Mouse (Mus musculus): ENCODE results near the gene Tbp. TPM values are rescaled to one million over a fixed set of nuclear protein-coding genes. Genes with fewer than 3 reads are reported as not detected.
A peak's percentile ranks its signal among the peaks of the same experiment; 100 is the strongest.
"Not testable (repeated sequence)": the region's sequence is repeated elsewhere in the genome, so short reads cannot be mapped to it uniquely, and the experiment has no call there.

Tbp gene
- total and polyA plus RNA-seq, 3 experiments, result 9.6 to 20.4 (median 10.9) TPM

DNA sequence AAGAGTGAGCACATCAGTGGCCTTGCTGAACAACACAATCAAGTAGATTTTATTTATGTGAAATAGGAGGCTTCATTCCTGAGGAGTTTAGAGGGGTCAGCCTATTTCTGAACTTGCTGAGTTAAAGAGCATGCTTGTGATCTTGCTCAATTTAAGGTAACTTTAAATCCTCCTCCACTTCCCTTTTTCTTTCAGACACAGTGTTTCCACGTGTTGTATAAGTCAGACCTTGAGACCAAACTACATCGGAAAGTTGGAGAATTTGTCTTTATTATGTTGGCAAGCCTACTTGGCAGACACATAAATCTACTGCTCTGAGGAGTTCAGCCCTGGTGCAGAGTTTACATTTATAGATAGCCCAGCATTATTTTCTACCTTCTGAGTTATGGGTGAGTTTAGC lies 29.2 kb downstream of the Tbp start:
- peaks cover 2% of the 10 kb centered on the region for H3K36me3 ChIP-seq (ENCODE audit: control insufficient read depth, insufficient read depth, low read length)
- no peak overlapping the region for H3K9ac ChIP-seq (ENCODE audit: low read depth, low read length)
- no peak for TF ChIP-seq POLR2A (IDR thresholded peaks at IDR 0.05; ENCODE audit: insufficient read depth, low read depth, low read length)
- TF ChIP-seq CTCF (IDR thresholded peaks at IDR 0.05), result no peak
- TF ChIP-seq EP300 (IDR thresholded peaks at IDR 0.05; ENCODE audit: insufficient read depth, low read depth, low read length), result no peak
- H3K27me3 ChIP-seq (ENCODE audit: control insufficient read depth, insufficient read depth, low read length), result no peaks in the 10 kb centered on the region
- peaks cover 4% of the 10 kb centered on the region for H3K4me1 ChIP-seq (ENCODE audit: control insufficient read depth, insufficient read depth, low read length)
- intact Hi-C loops (cut with DNase I), result no loop called here
- no peak overlapping the region for H3K4me3 ChIP-seq
- 77% methylated on average over 2 of the region's 2 CpGs for WGBS
- no peaks in the 10 kb centered on the region for H3K79me2 ChIP-seq (replicated peaks; ENCODE audit: control insufficient read depth, insufficient read depth, low read length)
- no peak overlapping the region for H3K27ac ChIP-seq
- DNase-seq, result no peak

- H3K36me3 ChIP-seq (ENCODE audit: control insufficient read depth, insufficient read depth, low read length), result peaks cover 2% of the 10 kb centered on the region; the same call in 1 of the 2 replicates
- intact Hi-C loops (cut with DNase I), result no loop called here
- H3K4me1 ChIP-seq (ENCODE audit: control insufficient read depth, insufficient read depth, low read length), result peaks cover 4% of the 10 kb centered on the region
- no peaks in the 10 kb centered on the region for H3K79me2 ChIP-seq (replicated peaks; ENCODE audit: control insufficient read depth, insufficient read depth, low read length)
- H3K9ac ChIP-seq (ENCODE audit: low read depth, low read length), result no peak overlapping the region
- no peak for DNase-seq
- no peak overlapping the region for H3K27ac ChIP-seq
- no peak for TF ChIP-seq EP300 (IDR thresholded peaks at IDR 0.05; ENCODE audit: insufficient read depth, low read depth, low read length)
- TF ChIP-seq CTCF (IDR thresholded peaks at IDR 0.05), result peak; percentile 56
- no peaks in the 10 kb centered on the region for H3K27me3 ChIP-seq (ENCODE audit: control insufficient read depth, insufficient read depth, low read length)
- 20% methylated on average over 5 of the region's 5 CpGs for WGBS
- H3K4me3 ChIP-seq, result no peak overlapping the region
These were observed 30.5 kb downstream of the Tbp start for GRCm38 (mm10) chr17:15530141-15530540.

DNA sequence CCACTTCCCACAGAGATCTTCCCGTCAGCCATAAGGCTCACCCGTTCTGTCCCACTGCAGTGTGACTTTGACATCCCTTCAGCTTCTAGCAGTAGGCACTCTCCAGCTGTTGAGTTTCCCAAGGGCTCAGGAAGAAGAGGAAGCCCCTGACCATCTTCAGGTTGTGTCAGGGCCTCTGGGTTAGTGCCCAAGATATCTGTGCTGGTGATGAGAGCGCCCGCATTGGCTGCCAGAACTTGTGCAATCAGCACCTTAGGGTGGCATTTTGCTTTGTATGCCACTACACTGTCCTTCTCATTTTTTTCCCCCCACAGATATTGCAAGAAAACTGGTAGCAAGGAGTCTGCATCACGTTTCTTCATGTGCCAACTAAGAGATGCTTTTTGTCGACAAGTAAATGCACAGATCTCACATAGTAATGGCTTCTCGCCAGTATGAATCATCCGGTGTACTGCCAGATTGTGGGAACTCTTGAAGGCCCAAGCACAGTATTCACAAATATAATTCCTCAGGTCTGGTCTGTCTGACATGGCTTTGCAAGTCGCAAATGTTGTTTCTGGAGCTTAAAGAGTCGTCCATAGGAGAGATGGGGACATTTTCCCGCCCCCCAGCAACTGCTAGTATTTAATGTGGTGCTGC lies 35.6 kb downstream of the Tbp start:
- Histone ChIP-seq H3K27ac (no peak overlapping the region), H3K27me3 (ENCODE audit: control insufficient read depth, insufficient read depth, low read length) (peaks cover 3% of the 10 kb centered on the region; the same call in 1 of the 2 replicates), H3K4me3 (no peak overlapping the region), H3K36me3 (ENCODE audit: control insufficient read depth, insufficient read depth, low read length) (no peaks in the 10 kb centered on the region), H3K79me2 (replicated peaks; ENCODE audit: control insufficient read depth, insufficient read depth, low read length) (no peaks in the 10 kb centered on the region), H3K9ac (ENCODE audit: low read depth, low read length) (no peak overlapping the region), H3K4me1 (ENCODE audit: control insufficient read depth, insufficient read depth, low read length) (no peaks in the 10 kb centered on the region)
- TF ChIP-seq CTCF (IDR thresholded peaks at IDR 0.05), result no peak
- no peak for TF ChIP-seq POLR2A (IDR thresholded peaks at IDR 0.05; ENCODE audit: insufficient read depth, low read depth, low read length)
- TF ChIP-seq EP300 (IDR thresholded peaks at IDR 0.05; ENCODE audit: insufficient read depth, low read depth, low read length), result no peak
- WGBS, result 61% methylated on average over 11 of the region's 11 CpGs
- intact Hi-C loops (cut with DNase I), result no loop called here
- DNase-seq, result no peak

DNA sequence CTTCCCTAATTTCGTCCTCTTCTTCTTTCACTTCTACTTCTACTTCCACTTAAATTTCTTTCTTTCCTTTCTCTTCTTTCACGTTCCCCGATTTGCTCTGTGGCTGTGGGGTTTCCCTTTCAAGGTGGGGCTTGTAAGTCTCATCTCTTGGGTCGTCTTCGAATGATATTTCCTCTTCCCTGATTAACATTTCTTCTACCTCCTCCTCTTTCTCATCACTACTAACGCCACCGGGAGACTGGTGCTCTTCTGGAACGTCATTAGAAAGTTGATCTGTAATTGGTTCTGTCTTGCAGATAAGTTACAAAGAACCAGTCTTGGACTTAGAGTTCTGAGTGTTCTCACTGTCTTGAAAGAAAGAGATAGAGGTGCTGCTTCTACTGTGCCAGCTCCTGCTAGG lies 36.3 kb downstream of the Tbp start:
- no peak overlapping the region for H3K9ac ChIP-seq (ENCODE audit: low read depth, low read length)
- H3K27me3 ChIP-seq (ENCODE audit: control insufficient read depth, insufficient read depth, low read length), result peaks cover 3% of the 10 kb centered on the region; the same call in 1 of the 2 replicates
- no peak for DNase-seq
- intact Hi-C loops (cut with DNase I), result no loop called here
- H3K27ac ChIP-seq, result no peak overlapping the region
- H3K79me2 ChIP-seq (replicated peaks; ENCODE audit: control insufficient read depth, insufficient read depth, low read length), result no peaks in the 10 kb centered on the region
- H3K36me3 ChIP-seq (ENCODE audit: control insufficient read depth, insufficient read depth, low read length), result no peaks in the 10 kb centered on the region
- 19% methylated on average over 8 of the region's 8 CpGs for WGBS
- no peaks in the 10 kb centered on the region for H3K4me1 ChIP-seq (ENCODE audit: control insufficient read depth, insufficient read depth, low read length)
- no peak for TF ChIP-seq CTCF (IDR thresholded peaks at IDR 0.05)
- no peak for TF ChIP-seq POLR2A (IDR thresholded peaks at IDR 0.05; ENCODE audit: insufficient read depth, low read depth, low read length)
- H3K4me3 ChIP-seq, result peak overlapping the region; percentile 43

DNA sequence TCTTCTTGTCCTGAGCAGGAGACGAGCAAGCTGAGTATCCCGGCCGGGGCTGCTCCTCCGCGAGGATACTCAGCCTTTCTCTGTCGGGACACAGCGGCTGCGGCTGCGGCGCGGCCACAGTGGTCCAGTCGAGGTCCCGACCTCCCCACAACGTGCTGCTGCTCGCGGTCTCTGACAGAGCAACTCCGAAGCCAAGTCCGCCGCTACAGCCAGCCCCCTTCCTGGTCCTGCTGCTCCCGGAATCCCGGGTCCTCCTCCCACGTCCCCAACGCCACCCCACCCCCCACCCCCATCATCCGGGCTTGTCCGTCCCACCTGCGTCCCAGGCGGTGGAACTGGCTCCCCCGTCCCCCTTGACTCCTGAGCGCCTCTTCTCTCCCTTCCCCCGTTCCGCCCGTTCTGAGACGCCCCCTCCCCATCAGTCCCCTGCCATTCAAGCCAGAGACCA lies 36.8 kb downstream of the Tbp start:
- H3K27me3 ChIP-seq (ENCODE audit: control insufficient read depth, insufficient read depth, low read length), result peaks cover 3% of the 10 kb centered on the region; the same call in 1 of the 2 replicates
- H3K4me3 ChIP-seq, result peak overlapping the region; percentile 43
- peak overlapping the region; percentile 69 for H3K9ac ChIP-seq (ENCODE audit: low read depth, low read length)
- no peaks in the 10 kb centered on the region for H3K79me2 ChIP-seq (replicated peaks; ENCODE audit: control insufficient read depth, insufficient read depth, low read length)
- H3K27ac ChIP-seq, result no peak overlapping the region
- DNase-seq, result peak in 1 of 2 experiments; percentile 29
- TF ChIP-seq CTCF (IDR thresholded peaks at IDR 0.05), result no peak
- TF ChIP-seq POLR2A (IDR thresholded peaks at IDR 0.05; ENCODE audit: insufficient read depth, low read depth, low read length), result no peak
- TF ChIP-seq EP300 (IDR thresholded peaks at IDR 0.05; ENCODE audit: insufficient read depth, low read depth, low read length), result no peak
- H3K4me1 ChIP-seq (ENCODE audit: control insufficient read depth, insufficient read depth, low read length), result no peaks in the 10 kb centered on the region
- WGBS, result 3% methylated on average over 32 of the region's 33 CpGs
- intact Hi-C loops (cut with DNase I), result no loop called here
- no peaks in the 10 kb centered on the region for H3K36me3 ChIP-seq (ENCODE audit: control insufficient read depth, insufficient read depth, low read length)

- TF ChIP-seq EP300 (IDR thresholded peaks at IDR 0.05; ENCODE audit: insufficient read depth, low read depth, low read length) (no peak), CTCF (IDR thresholded peaks at IDR 0.05) (no peak), POLR2A (IDR thresholded peaks at IDR 0.05; ENCODE audit: insufficient read depth, low read depth, low read length) (no peak)
- no peak for DNase-seq
- no peaks in the 10 kb centered on the region for H3K79me2 ChIP-seq (replicated peaks; ENCODE audit: control insufficient read depth, insufficient read depth, low read length)
- no peak overlapping the region for H3K4me3 ChIP-seq
- no peaks in the 10 kb centered on the region for H3K4me1 ChIP-seq (ENCODE audit: control insufficient read depth, insufficient read depth, low read length)
- intact Hi-C loops (cut with DNase I), result no loop called here
- no peaks in the 10 kb centered on the region for H3K36me3 ChIP-seq (ENCODE audit: control insufficient read depth, insufficient read depth, low read length)
- WGBS, result 67% methylated on average over 4 of the region's 4 CpGs
- H3K27me3 ChIP-seq (ENCODE audit: control insufficient read depth, insufficient read depth, low read length), result peaks cover 3% of the 10 kb centered on the region; the same call in 1 of the 2 replicates
- no peak overlapping the region for H3K27ac ChIP-seq
- no peak overlapping the region for H3K9ac ChIP-seq (ENCODE audit: low read depth, low read length)
These were observed 40.6 kb downstream of the Tbp start for GRCm38 (mm10) chr17:15540309-15540708.

GRCm38 (mm10) chr17:15543868-15544267 lies 44.2 kb downstream of the Tbp start:
- H3K79me2 ChIP-seq (replicated peaks; ENCODE audit: control insufficient read depth, insufficient read depth, low read length); H3K27me3 ChIP-seq (ENCODE audit: control insufficient read depth, insufficient read depth, low read length); H3K4me1 ChIP-seq (ENCODE audit: control insufficient read depth, insufficient read depth, low read length); intact Hi-C loops (cut with DNase I); H3K36me3 ChIP-seq (ENCODE audit: control insufficient read depth, insufficient read depth, low read length); H3K27ac ChIP-seq; H3K4me3 ChIP-seq; H3K9ac ChIP-seq (ENCODE audit: low read depth, low read length); DNase-seq: not testable (repeated sequence)
- 57% methylated on average over 4 of the region's 4 CpGs for WGBS

Data from heart, adult 2 months (tissue).